Mouse (Mus musculus) CD4-positive, CD25-positive, alpha-beta regulatory T cell, adult 4 months (primary cell): ENCODE data around the gene Slc52a3. TPM values are rescaled to one million over a fixed set of nuclear protein-coding genes. Genes with fewer than 3 reads are reported as not detected.
A peak's percentile ranks its signal among the peaks of the same experiment; 100 is the strongest.

ENCODE experiments used
- ATAC-seq: one replicate; pipeline ENCODE4 v1.8.0; 2017
- polyA plus RNA-seq, 2 experiments: library from polyadenylated mRNA; unstranded; fragments of 100-300 nt; shearing (Covaris generic); gene quantifications; one replicate each; pipeline ENCODE4 v1.2.1; 2017

The Slc52a3 gene
- 10 to 100 TPM in 1 of 2 experiments, 1 to 10 TPM in 1; 8.6 to 16.0 TPM for polyA plus RNA-seq

GRCm38 (mm10) chr2:151996229-151997189 lies at the start of gene Slc52a3:
Slc52a3 (plus strand) TSS chr2:151996511.
- peak; percentile 92 for ATAC-seq

GRCm38 (mm10) chr2:151947617-151948016 lies 48.7 kb upstream of the Slc52a3 start:
- ATAC-seq: no peak

DNA sequence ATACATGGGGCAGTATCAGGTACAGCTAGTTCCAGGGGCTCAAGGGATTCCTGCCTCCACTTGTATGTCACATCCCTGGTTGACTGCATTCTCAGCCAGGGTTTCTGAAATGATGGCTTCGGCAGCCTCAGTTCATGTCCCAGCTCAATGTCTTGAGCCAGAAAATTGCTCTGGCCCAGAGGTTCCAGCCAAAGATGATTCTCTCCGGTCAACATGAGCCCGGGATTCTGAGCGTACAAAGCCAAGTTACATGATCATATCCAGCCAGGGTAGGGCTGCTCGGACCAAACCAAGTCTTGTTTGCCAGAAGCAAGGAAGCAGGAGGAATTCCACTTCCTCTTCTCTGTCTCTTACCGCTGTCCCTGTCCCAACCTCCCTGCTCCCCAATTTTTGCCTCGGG lies 48.0 kb upstream of the Slc52a3 start:
- no peak for ATAC-seq

DNA sequence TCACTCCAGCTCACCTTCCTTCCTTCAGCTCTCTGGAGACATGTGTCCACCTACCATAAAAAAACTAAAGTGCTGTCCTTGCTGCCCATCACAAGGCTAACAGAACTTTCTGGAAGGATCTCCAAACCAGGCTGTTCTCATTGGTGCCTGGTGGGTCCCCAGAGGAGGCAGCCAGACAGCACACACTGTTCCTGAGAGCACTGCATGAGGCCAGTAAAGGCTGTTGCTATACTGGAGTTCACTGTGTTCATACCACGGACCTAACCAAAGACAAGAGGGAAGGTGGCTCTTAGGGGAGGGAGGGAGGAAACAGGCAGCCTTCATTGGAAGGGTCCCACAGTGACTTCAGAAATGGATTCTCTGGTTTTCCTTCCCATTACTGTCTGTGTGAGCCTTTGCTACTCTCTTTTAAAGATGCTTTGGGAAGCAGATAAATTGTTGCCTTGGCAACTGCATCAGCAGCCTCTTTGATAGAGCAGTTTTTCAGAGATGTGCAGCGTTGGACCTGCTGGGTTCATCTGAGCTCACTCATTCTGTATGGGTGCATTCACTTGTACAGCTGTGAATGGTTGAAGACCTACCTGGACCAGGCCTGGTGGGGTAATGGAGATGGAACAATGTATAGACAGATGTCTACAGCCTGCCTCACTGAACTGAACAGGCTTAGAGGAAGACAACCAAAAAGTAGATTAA lies 47.1 kb upstream of the Slc52a3 start:
- no peak for ATAC-seq

DNA sequence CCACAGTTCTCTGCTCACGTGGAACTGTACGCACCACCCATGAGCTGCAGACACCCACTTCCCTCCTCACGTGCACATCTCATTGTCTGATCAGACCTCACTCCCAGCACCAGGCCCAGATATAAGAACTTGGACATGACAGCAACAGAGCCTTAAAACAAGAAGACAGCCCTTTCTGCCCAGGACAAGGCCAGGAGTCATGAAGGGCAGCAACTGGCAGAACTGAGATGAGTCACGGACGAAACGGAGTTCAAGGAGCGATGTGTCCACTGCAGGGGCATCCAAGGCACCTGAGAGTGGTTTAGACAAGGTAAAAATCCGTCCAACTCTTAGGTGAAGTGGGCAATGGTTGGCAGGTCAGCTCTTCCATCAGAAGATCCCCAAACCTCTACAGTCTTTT lies 42.6 kb upstream of the Slc52a3 start:
- no peak for ATAC-seq

DNA sequence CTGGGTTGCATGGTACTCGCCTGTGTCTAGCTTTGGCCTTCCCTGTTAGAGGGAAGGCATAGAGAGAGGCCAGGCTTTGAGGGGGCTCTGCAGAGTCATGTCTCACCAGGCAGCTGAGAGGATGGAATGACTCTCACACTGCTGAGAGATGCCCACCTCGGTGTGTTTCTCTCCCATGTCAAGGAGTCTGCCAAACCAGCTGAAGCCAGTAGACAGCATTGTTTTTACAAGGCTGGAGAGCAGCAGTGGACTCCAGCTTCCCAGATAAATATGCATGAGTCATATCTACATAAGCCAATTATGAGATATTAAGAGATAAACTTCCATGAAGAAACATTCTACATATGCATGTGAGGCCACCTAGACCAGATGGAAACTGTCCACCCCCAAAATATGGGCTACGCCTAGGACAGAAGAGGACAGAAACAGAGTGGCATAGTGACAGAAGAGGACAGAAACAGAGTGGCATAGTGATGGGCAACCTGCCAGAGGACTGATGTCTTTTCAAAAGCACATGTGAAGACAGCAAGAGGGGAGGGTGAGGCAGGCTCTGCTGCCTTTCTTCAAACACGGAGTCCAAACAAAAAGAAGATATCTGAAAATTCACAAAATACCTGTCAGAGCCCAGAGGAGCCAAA lies 39.7 kb upstream of the Slc52a3 start:
- ATAC-seq: no peak

DNA sequence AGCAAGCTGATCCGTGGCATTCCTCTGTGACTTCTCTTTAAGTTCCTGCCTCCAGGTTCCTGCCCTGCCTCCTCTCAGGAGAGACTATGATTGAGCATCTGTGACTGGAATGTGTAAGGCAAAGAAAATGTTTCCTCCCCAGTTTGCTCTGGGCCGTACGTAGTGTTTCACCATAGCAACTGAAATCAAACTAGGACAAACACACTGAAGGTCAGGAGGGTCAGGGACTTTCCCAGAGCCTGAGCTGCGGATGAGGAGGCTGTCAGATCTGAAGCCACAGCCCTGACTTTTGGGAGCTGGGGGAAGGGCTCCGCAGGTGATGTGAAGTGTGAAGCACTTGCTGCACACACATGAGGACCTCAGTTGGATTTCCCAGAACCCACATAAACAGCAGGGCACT lies 37.0 kb upstream of the Slc52a3 start:
- peak; percentile 96 for ATAC-seq

GRCm38 (mm10) chr2:151961284-151962196 lies 34.8 kb upstream of the Slc52a3 start:
- no peak for ATAC-seq

DNA sequence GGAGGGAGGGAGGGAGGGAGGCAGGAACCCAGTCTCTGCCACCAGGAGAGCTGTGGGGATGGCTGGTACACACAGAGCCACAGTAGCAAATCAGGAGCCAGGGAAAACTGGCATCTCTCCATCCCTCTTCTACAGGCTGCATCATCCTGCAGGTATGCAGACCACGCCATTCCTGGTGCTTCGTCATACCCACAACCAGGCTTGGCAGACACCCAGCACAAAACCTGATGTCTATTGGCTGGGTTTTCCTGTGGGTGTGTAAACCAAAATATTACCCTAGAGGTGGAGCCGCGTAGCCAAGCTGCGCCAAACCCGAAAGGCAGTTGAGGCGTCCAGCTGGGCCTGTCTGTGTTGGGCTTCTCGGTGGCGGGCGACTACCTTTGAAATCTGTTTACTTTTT lies 33.8 kb upstream of the Slc52a3 start:
- ATAC-seq: no peak

- no peak for ATAC-seq
These were observed 33.0 kb upstream of the Slc52a3 start for GRCm38 (mm10) chr2:151963319-151963718.

DNA sequence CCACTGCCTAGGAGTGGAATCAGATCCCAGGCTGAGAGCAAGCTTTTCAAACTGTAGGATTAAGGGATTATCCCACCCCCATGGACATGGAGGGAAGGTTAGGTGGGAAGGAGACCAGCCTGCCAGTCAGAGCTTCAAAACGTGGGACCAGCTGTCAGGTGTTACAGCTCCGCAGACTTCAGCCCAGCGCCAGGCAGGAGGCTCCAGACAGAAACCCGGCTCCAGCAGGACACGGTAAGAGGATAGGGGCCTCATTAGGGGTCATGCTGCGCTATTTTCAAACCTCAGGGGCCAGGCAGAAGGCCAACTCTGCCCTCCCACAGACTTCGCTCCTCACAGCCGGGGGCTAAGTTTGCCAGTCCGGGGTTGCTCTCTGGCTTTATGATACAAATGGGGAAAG lies 32.3 kb upstream of the Slc52a3 start:
- no peak for ATAC-seq

DNA sequence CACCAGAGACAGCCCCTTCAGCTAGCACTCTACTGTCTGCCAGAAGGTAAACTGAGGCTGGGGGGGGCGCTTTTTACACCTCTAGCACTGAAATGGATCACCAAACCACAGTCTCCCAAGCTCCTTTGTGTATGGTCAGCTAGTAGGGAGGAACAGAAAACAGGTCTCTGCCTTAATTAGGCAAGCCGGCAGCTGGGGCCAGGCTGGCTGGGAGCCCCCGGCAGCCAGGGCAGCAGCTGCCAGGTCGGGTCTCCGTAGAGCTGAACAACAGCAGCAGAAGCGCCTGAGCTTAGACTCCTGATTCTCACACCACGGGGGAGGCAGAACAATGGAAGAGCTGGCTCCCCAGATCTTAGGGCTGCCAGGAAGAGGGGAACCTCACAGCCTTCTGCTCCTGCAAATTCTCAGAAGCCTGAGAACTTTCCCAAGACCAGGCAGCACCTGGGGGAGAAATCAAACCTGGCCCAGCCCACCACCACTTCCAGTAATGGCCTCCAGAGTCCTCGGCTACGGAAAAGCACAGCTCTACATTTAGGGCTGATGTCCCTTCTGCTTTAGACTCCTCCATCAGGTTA lies 29.0 kb upstream of the Slc52a3 start:
- ATAC-seq: no peak

- ATAC-seq: peak; percentile 42
These were observed 28.5 kb upstream of the Slc52a3 start for GRCm38 (mm10) chr2:151967792-151968191.

DNA sequence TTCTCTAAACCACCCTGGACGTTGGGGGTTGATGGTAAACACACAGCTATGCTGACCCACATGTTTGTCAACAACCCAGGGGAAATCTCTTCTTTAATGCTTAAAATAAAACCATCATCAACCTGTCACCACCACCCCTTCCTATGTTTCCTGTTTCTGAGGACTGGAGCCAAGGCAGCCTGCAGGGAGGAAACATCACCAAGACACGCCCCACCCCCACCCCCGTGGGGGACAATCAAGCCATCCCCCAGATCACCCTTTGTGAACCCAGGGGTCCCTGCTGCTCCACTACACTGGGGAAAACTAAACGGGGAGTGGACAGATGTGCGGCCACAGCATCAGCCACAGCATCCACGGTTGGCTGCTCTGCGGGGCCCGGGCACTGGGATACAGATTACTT lies 27.9 kb upstream of the Slc52a3 start:
- no peak for ATAC-seq

DNA sequence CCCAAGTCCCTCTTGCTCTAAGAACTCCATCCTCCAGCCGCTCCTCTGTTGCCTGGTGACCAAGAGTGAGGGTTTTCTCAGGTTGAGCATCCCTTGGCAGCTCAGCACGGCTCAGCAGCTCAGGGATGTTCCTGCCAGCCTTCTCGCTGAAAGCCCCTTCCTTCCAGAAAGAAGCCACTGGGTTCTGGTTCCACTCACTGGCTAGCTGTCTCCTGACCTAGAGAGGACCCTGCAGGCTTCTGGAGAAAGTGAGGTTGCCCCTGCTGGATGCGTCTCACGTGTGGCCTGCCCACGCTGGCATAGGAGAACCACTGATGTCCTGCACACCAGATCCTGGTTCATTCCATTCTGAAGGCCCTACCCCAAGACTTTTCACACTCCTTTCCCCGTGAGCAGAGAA lies 27.3 kb upstream of the Slc52a3 start:
- no peak for ATAC-seq

DNA sequence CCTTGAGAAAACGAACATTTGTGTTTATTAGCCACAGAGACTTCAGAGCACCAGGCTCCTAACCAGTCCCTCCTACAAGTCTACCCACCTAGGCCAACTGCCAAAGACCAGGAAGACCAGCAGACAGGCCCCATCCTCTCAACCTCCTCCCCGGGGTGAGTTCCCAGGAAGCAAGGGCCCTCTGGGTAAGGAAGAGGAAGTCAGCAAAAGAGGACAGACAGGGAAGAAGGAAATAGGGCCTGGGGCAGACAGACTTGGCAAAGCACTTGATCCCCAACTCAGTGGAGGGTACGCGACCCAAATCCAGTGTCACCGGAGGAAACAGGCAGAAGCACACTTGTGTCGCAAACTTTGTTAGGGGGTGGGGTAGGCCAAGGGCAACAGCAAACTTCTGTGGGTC lies 26.9 kb upstream of the Slc52a3 start:
- ATAC-seq: no peak

DNA sequence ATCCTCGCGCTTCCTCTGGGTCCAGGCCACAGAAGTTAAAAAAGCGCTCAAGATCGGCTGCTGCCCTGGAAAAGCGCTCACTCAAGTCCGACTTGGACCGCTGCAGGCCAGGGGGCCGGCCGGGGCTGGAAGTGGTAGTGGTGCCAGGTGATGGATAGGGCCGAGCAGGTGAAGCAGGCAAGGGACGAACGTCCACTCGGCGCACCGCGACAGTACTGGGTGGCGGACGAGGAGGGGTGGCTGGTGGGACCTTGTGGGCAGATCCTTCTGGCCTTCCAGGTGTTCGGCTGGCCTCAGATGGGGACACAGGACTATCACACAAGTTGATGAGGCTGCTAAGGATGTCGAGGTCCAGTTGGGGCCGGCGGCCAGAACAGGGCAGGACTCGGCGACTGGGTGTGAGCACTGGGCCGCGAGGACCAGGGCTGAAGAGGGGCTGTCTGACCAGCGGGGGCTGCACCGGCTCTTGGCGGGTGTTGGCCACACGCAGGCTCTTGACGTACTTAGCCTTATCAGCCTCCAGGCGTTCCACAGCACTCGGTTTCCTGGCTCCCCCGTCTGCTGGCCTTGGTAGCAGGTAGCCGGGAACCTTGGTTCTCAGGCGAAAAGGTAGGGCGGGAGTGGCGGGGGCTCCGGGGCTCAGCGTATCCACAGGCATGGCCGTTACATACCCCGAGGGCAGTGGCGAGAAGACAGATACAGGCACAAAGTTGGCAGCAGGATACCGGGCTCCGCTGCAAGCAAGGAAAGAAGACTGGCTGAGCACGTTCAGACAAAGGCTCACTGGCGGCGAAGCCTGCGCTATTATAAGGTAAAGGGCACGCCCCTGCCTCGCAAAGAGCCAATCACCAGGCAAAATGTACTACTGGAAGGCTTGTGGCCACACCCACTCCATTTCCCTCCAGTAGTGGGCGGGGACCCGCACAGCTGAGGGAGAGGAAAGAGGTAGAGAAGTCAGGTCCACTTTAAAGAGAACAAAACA lies 25.8 kb upstream of the Slc52a3 start:
- peak; percentile 65 for ATAC-seq

DNA sequence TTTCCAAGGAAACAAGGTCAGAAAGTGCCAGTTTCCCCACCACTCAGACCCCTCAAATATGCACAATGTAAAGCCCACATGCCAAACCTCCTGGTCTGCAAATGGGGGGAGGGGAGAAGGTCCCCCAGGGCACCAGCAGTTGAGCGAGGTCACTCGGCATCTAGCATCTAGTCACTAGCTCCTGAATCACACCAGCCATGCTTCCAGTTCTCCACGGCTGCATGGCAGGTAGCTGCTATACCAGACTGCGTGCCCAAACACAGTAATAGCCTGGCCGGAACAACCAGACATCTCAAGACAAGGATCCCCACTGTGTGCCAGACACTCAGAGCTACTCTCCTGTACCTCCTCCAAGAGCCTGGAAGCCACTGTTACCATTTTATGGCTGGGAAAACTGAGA lies 24.6 kb upstream of the Slc52a3 start:
- no peak for ATAC-seq

- ATAC-seq: peak; percentile 53
These were observed 23.3 kb upstream of the Slc52a3 start for GRCm38 (mm10) chr2:151972880-151973594.
